Mouse (Mus musculus): ENCODE data around the gene Cdk5rap3.

Cdk5rap3 gene

GRCm38 (mm10) chr11:96859635-96860034 lies 56.7 kb downstream of the Cdk5rap3 start:
- no peak for DNase-seq (ENCODE audit: low read depth)

DNA sequence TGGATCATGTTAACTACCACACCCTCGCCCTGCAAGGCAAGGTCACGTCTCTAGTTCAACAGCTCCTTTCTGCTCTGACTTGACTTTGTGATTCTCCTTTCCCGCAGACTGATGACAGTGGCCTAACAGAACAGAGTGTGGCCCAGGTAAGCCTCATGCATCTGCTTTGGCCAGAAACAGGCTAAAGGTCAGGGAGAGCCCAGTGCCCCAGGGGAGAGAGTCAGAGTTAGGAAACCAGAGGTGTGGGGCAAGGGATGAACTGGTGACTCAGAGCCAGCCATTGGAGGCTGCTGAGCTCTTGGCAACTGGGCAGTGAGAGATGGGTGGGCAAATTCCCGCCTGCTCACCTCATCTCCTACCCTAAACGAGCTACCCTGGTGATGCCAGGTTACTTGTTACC lies 58.9 kb downstream of the Cdk5rap3 start:
- DNase-seq (ENCODE audit: low read depth), result no peak
